Mouse (Mus musculus): Measurements from ENCODE around the gene Htr1f. TPM values are rescaled to one million over a fixed set of nuclear protein-coding genes. Genes with fewer than 3 reads are reported as not detected.

Htr1f gene
- polyA plus RNA-seq (2017; shearing (Covaris generic)): not detected

DNA sequence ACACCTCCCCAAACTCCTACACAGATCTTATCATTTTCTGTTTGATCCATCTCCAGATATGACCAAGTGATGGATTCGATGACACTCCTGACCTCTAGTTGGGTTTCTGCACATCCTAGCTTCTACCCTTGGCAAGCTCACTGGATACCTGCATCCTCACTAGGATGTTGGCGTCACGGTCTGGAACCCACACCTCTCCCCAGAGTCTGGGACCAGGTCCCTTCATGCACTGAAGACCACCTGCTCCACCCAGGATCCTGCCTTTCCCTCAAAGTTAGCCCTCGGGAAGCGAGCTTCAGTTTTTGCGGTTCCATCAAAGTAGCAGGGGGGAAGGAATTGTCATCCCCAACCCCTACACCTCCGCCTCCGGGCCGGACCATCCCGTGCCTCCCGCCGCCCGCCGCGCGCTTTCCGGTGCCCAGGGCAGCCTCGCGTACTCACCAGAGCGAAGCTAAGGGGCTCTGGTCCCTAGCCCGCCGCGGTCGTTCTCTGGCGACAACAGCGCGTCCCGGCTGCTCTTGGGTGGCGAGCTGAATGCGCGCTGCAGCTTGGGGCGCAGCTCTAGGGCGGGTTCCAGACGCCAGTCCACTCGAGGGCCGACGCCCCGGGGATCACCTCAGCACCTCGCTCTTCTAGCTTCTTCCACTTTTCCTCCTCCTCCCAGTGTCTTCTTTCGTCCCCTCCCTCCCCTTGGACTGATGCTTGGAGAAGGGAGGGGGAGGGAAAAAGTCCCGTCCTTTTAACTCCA, at the start of gene Htr1f:
Gene Htr1f (minus strand): TSS at position 671 of the 748 bp plus-strand sequence.

